Mouse (Mus musculus) stomach, postnatal 0 days (tissue): ENCODE measurements around the gene Egfl7.

Source experiments
- CTCF ChIP-seq: IDR thresholded peaks from 2 replicates; pipeline ENCODE4 v1.5.1; 2016; ENCODE audit warnings: antibody characterized with exemption, low read depth, mild to moderate bottlenecking, moderate library complexity
- EP300 ChIP-seq: optimal IDR thresholded peaks from 2 replicates; pipeline ENCODE3; 2016; ENCODE audit warnings: antibody characterized with exemption

GRCm38 (mm10) chr2:26625419-26625818, 45.6 kb downstream of the Egfl7 start:
- TF ChIP-seq EP300 (no peak), CTCF (no peak)
